Mouse (Mus musculus): Measurements from ENCODE around the gene Upk3bl. TPM values are rescaled to one million over a fixed set of nuclear protein-coding genes. Genes with fewer than 3 reads are reported as not detected.

Gene Upk3bl
- polyA plus RNA-seq (2012; ENCODE audit: insufficient read depth, insufficient read length, missing spikeins) = not detected in 2 replicates

DNA sequence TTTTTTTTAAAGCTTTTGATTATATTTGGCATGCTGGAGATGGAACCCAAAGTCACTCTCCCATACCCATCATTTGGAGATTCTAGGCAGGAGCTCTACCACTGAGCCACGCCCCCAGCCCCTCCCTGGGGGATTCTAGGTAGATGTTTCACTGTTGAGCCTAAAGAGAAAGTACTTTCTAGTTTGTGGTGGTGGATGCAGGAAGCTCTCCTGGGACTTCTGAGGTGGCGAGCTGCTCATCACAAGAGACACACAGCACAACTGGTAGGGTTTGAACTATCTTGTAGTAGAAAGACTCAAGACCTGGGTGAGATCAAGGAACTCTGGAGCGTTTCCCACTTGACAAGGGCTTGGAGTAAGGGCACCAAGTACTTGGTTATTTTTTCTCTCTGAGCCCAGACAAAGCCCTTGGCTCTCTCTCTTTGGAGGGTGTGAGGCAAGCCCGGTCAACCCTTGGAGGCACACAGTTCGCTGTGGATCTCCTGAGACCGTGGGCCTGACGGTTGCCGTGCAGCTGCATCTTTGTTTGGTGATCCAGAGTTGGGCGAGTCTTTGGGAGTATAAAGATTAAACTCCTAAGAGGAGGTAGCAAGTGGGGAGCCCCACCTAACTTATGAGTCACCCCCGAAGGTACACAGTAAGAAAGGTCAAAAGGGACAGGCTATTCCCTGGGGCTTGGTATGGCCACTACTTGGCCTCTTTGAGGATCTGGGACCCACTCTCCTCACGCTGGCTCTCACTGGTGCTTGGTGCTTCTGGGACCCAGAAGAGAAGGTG, at the start of gene Upk3bl:
Upk3bl (plus strand) TSS at position 192 of the 777 bp plus-strand sequence.
- no peak within 1 kb of the TSS for H3K4me3 ChIP-seq (ENCODE audit: insufficient read depth, low read depth, low read length)
- no peak within 1 kb of the TSS for H3K27ac ChIP-seq (replicated peaks; ENCODE audit: low read depth, low read length)
- peaks cover 10% of the 10 kb centered on the region for H3K4me1 ChIP-seq (ENCODE audit: control insufficient read depth, insufficient read depth, insufficient read length, low read length)

DNA sequence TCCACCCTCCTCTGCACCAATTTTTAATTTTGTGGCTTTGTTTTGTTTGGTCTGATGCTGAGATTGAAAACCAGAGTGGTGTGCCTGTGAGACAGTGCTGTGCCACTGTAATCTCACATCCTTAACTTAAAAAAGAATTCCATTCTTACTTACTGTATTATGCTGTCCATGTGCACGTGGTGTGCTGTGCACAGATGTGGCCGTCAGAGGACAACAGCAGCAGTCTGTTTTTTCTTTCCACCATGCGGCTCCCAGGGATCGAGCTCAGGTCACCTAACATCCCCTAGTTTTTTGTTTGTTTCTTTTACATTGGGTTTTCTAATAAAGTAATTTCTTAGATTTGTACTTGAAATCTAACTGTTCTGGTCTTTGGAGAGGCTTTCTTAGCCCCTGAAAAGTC, 49.8 kb upstream of the Upk3bl start:
- Histone ChIP-seq H3K4me3 (ENCODE audit: insufficient read depth, low read depth, low read length) (no peak overlapping the region), H3K27ac (replicated peaks; ENCODE audit: low read depth, low read length) (no peak overlapping the region), H3K4me1 (ENCODE audit: control insufficient read depth, insufficient read depth, insufficient read length, low read length) (peaks cover 21% of the 10 kb centered on the region)

DNA sequence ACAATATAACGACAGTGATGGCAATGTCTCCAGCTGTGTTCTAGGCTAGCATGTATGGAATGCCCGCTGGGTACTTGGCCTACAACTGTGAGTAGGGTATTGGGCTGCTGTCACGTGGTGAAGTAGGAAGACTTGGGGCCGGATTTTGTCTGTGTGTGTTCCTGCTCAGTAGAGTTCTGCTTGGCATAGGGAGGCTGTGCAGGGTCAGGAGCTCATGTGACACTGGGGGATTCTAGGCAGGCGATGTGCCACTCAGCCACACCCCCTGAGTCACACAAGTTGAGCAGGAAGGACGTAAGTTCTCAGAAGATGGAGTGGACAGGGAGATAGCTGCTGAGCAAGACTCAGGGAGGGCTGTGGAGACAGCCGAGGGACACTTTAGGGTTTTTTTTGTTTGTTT, 46.5 kb upstream of the Upk3bl start:
- peaks cover 20% of the 10 kb centered on the region for H3K4me1 ChIP-seq (ENCODE audit: control insufficient read depth, insufficient read depth, insufficient read length, low read length)
- no peak overlapping the region for H3K4me3 ChIP-seq (ENCODE audit: insufficient read depth, low read depth, low read length)
- H3K27ac ChIP-seq (replicated peaks; ENCODE audit: low read depth, low read length) = no peak overlapping the region

DNA sequence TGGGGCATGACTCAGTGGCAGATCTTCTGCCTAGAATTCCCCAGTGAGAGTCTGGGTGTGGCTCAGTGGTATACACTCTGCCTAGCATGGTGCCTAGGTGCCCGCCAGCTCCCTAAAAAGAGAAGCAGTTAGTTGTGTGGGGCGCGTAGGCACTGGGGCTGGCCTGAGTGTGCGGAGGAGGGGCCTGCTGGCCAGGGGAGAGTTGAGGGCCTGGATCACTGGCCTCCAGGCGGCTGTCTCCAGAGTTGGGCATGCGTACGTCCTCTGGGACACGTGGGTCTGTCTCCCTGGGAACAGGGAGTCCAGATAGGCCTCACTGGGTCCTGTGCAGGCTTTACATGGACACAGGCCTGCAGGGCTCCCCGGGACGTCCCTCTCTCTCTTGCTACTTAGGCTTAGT, 39.4 kb upstream of the Upk3bl start:
- Histone ChIP-seq H3K4me1 (ENCODE audit: control insufficient read depth, insufficient read depth, insufficient read length, low read length) (peaks cover 23% of the 10 kb centered on the region), H3K4me3 (ENCODE audit: insufficient read depth, low read depth, low read length) (peak overlapping the region; percentile 10; the same call in 1 of the 2 replicates), H3K27ac (replicated peaks; ENCODE audit: low read depth, low read length) (peak overlapping the region; percentile 84)

DNA sequence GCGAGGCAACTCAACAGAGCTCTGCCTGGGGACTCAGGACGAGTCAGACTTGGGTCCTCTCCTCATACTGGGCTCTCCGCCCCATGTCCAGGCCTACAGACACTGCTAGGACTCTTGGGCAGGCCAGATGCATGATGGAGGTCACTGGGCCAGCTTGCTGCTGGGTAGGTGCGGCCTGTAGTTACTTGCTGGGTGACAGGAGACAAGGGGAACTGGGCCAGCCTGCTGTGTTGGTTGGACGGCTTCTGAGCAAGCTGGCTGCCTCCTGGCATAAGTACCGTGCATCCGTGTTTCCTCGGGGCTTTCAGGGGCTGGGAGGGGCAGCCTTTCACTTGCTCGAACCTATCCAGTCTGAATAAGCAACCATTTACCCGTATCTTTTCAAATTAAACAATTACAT, 38.7 kb upstream of the Upk3bl start:
- no peak overlapping the region for H3K4me3 ChIP-seq (ENCODE audit: insufficient read depth, low read depth, low read length)
- H3K4me1 ChIP-seq (ENCODE audit: control insufficient read depth, insufficient read depth, insufficient read length, low read length) = peaks cover 27% of the 10 kb centered on the region
- H3K27ac ChIP-seq (replicated peaks; ENCODE audit: low read depth, low read length) = peak overlapping the region; percentile 84

DNA sequence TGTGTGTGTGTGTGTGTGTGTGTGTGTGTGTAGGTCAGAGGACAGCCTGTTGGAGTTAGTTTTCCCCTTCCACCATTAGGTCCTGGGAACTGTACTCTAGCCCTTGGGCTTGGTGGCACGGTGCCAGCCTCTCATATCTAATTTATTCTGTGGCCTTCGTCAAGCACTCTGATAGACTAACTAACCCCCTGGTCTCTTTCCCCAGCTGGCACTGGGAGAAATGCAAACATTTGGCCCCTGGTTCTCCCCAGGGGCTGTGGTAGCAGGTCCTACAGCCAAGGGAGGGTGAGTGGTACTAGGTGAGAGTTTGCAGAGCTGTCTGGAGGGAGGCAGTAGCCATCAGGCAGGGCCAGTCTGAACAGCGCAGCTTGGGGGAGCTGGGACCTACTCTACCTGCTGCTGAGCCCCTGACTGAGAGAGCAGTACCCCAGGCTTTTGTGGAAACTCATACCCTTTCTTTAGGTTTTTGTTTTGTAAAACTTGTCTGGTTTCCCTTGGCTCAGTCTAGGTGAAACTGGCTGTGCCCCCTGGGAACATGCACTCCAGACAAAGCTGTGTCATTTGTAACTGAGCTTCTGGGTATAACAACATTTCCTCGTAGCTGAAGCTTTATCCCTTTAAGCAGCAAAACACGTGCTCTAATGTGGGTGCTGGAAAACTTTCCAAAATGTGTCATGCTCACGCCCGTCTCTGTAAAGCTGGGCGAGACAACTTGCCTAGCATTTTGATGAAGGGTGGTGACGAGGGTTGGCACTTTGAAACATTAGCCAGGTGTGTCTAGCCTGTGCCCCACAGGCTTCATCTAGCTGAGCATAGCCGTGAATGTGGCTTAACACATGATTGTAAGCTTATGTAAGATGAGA, 38.0 kb upstream of the Upk3bl start:
- H3K4me3 ChIP-seq (ENCODE audit: insufficient read depth, low read depth, low read length) = no peak overlapping the region
- peaks cover 28% of the 10 kb centered on the region for H3K4me1 ChIP-seq (ENCODE audit: control insufficient read depth, insufficient read depth, insufficient read length, low read length)
- H3K27ac ChIP-seq (replicated peaks; ENCODE audit: low read depth, low read length) = peak overlapping the region; percentile 97

DNA sequence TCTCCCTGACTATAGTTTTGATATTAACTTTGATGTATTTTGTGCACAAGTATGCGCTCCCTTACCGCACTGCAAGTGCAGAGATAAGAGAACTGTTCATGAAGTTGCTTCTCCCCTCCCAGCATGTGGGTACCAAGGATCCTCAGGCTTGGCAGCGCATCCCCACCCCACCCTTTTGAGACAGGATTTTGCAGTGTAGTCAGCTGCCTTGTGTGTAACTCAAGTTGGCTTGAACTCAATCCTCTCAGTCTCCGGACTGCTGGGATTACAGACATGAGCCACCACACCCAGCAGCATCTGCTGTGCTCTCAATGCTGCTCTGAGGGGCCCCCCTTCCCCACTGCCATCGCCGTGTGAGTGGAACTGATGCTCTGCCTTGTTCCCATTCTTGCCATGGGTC, 37.0 kb upstream of the Upk3bl start:
- Histone ChIP-seq H3K27ac (replicated peaks; ENCODE audit: low read depth, low read length) (peak overlapping the region; percentile 97), H3K4me1 (ENCODE audit: control insufficient read depth, insufficient read depth, insufficient read length, low read length) (peaks cover 28% of the 10 kb centered on the region), H3K4me3 (ENCODE audit: insufficient read depth, low read depth, low read length) (no peak overlapping the region)

DNA sequence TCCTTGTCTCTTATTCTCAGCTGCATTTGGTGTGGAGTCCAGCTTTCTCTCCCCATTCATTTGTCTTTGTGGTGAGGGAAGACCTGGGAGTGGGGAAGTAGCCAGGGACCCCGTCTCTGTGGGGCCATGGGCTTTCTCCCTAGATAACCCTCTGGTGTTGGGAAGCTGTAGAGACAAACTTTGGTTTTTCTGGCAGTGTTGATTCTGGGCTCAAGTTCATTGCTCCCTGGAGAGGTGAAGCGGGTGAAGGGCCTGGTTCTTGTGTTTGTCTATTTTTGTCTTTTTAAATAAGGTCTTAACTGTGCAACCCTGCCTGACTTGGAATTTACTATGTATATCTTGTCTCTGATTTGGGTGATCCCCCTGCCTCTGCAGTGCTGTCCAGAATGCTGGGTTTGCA, 35.6 kb upstream of the Upk3bl start:
- Histone ChIP-seq H3K4me1 (ENCODE audit: control insufficient read depth, insufficient read depth, insufficient read length, low read length) (peaks cover 28% of the 10 kb centered on the region), H3K27ac (replicated peaks; ENCODE audit: low read depth, low read length) (peak overlapping the region; percentile 82), H3K4me3 (ENCODE audit: insufficient read depth, low read depth, low read length) (no peak overlapping the region)

DNA sequence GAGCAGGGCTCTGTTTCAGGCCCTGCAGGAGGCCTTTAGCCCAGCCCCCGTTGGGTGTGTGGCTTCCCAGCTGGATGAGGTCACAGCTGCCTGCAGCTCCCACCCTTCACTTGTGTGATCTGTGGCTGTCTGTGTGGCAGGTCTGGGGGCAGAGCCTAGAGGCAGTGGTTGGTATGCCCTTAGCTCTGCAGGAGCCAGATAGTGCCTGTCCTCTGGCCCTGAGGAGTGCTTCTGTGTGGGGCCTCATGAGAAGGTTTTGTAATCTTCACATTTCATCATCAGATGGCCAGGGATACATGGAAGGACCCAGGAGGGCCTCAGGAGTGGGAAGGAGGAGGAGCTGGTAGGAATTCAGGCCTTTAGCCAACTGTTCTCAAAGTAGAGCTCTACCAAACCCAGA, 34.4 kb upstream of the Upk3bl start:
- peak overlapping the region; percentile 82; the same call in 1 of the 2 replicates for H3K27ac ChIP-seq (replicated peaks; ENCODE audit: low read depth, low read length)
- no peak overlapping the region for H3K4me3 ChIP-seq (ENCODE audit: insufficient read depth, low read depth, low read length)
- H3K4me1 ChIP-seq (ENCODE audit: control insufficient read depth, insufficient read depth, insufficient read length, low read length) = peaks cover 29% of the 10 kb centered on the region

DNA sequence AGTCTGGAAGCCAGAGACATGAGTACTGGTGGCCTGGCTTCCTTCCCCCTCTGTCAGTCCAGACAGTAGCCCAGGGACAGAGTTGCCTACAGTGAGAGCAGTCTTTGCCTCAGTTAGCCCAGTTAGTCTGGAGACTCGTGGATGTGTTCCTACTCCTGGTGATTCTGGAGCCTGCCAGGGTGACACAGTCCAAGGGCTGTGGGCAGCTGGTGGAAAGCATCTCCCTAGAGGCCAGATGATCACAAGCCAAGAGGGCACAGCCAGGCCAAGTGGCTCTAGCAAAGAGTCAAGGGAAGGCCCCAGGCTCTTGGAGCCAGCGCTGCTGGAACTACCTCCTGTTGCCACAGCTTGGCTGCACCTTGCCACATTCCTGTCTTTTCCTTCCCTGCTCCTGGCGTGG, 28.6 kb upstream of the Upk3bl start:
- no peak overlapping the region for H3K4me3 ChIP-seq (ENCODE audit: insufficient read depth, low read depth, low read length)
- H3K27ac ChIP-seq (replicated peaks; ENCODE audit: low read depth, low read length) = peak overlapping the region; percentile 47
- H3K4me1 ChIP-seq (ENCODE audit: control insufficient read depth, insufficient read depth, insufficient read length, low read length) = peaks cover 3% of the 10 kb centered on the region

DNA sequence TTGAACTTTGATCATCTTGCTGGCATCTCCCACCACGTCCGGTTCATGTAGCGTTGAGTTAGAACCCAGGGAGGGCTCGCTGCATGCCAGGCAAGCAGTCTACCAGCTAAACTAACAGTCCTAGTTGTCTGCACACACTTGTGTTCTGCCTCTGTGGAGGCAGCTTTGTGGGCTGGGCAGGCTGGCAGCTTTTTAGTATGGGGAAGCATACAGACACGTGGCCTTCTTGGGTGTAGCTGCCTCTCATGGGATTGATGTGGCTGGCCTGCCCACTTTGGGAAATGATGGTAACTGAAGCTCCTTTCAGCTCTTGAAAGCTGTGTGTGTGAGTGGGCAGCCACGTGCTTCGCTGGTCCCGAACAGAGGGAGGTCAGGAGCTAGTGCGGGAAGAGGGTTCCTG, 27.4 kb upstream of the Upk3bl start:
- peaks cover 3% of the 10 kb centered on the region for H3K4me1 ChIP-seq (ENCODE audit: control insufficient read depth, insufficient read depth, insufficient read length, low read length)
- H3K4me3 ChIP-seq (ENCODE audit: insufficient read depth, low read depth, low read length) = no peak overlapping the region
- no peak overlapping the region for H3K27ac ChIP-seq (replicated peaks; ENCODE audit: low read depth, low read length)

DNA sequence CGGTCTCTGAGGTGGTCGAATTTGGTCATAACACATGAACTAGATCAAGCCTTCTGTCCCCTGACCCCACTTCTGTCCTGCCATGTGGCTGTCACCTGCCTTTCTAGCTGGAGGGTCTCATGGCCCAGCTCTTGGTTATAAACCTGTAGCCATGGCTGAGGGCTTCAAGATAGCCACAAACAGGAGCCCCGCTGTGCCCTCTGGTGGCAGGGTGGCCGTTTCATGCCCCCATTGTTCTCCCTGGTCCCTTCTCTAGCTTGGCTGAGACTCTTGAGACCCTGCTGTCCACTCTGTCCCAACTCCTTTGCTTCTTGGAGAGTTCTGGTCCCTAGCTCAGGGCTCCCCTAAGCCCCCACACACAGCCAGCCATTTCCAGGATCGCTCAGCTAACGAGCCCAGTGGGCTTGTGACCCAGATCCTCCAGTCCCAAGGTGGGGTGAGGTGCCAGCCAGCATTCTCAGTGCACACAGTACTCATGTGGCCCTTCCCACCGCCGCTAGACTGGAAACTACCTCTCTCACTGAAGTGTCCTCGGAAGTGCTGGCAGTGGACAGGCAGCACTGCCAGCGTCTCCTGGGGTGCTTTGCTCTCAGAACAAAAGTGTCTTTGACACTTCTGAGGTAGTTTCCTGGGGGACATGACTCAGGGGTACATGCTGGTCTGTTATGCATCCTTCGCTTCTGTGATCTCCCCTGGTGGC, 26.5 kb upstream of the Upk3bl start:
- H3K4me1 ChIP-seq (ENCODE audit: control insufficient read depth, insufficient read depth, insufficient read length, low read length) = peaks cover 3% of the 10 kb centered on the region
- no peak overlapping the region for H3K4me3 ChIP-seq (ENCODE audit: insufficient read depth, low read depth, low read length)
- H3K27ac ChIP-seq (replicated peaks; ENCODE audit: low read depth, low read length) = no peak overlapping the region

DNA sequence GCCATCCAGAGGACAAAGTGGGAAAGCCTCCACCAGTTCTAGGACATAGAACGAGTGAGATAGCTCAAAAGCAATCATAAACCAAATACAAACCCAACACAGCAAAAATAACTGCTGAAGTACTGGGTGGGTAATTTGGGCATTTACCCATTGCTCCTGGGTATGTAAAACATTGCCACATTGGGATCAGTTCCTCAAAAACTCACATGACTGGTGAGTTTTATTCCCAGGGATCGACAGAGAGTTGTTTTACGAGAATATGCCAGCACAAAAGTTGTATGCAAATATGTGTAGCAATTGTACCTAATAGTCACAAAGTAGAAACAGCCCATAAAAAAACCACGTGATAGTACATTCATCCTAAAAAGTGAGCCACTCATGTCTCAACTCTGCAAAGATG, 19.4 kb upstream of the Upk3bl start:
- Histone ChIP-seq H3K4me3 (ENCODE audit: insufficient read depth, low read depth, low read length) (no peak overlapping the region), H3K27ac (replicated peaks; ENCODE audit: low read depth, low read length) (no peak overlapping the region), H3K4me1 (ENCODE audit: control insufficient read depth, insufficient read depth, insufficient read length, low read length) (no peaks in the 10 kb centered on the region)

DNA sequence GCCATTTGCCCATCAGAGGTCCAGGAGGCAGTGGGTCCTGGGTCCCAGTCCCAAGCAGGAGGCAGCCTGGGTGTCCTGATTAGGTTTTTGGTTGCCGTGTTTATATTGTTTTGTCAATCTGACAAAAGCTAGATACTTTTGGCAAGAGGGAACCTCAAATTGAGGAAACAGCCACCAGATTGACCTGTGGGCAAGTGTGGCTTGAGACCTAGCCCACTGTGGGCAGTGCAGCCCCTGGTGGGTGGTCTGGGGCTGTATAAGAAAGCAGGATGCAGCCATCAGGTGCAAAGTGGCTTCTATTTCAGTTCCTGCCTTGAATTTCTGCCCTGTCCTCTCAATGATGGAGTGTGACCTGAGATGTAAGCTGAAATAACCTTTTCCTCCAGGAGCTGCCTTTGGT, 19.0 kb upstream of the Upk3bl start:
- no peak overlapping the region for H3K4me3 ChIP-seq (ENCODE audit: insufficient read depth, low read depth, low read length)
- H3K4me1 ChIP-seq (ENCODE audit: control insufficient read depth, insufficient read depth, insufficient read length, low read length) = no peaks in the 10 kb centered on the region
- no peak overlapping the region for H3K27ac ChIP-seq (replicated peaks; ENCODE audit: low read depth, low read length)

DNA sequence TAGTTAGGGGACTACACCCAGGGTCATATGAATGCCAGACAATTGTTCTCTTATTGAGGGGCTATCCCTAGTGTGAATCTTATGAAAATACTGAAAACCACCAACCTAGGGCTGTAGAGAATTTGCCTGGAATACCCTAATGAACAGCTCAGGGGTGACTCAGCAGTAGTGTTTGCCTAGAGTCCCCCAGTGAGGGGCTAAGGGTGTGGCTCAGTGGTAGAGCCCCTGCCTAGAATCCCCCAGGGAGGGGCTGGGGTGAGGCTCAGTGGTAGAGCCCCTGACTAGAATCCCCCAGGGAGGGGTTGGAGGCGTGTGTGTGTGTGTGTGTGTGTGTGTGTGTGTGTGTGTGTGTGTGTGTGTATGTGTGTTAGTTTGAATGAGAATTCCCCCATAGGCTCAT, 17.6 kb upstream of the Upk3bl start:
- Histone ChIP-seq H3K4me1 (ENCODE audit: control insufficient read depth, insufficient read depth, insufficient read length, low read length) (no peaks in the 10 kb centered on the region), H3K27ac (replicated peaks; ENCODE audit: low read depth, low read length) (no peak overlapping the region), H3K4me3 (ENCODE audit: insufficient read depth, low read depth, low read length) (no peak overlapping the region)

All from brown adipose tissue, adult 24 weeks (tissue).